Mouse (Mus musculus): ENCODE data around the gene Fam3a. TPM values are rescaled to one million over a fixed set of nuclear protein-coding genes. Genes with fewer than 3 reads are reported as not detected.
"Not testable (repeated sequence)": the region's sequence is repeated elsewhere in the genome, so short reads cannot be mapped to it uniquely, and the experiment has no call there.

Gene Fam3a
- total RNA-seq (2014; fragmentation: Nextera tagmentation): 8.8 and 21.1 TPM in 2 replicates
- 12.3 and 14.7 TPM in 2 replicates for total RNA-seq (2017)

- ATAC-seq (replicated peaks; ENCODE audit: poor library complexity, severe bottlenecking): peak; percentile 100
These were observed at the start of gene Fam3a, which contains the start of gene Ikbkg for GRCm38 (mm10) chrX:74392535-74393443. Fam3a (minus strand) TSS chrX:74393272. Ikbkg (plus strand) TSS chrX:74393290.

- ATAC-seq (replicated peaks; ENCODE audit: poor library complexity, severe bottlenecking): peak; percentile 22
These were observed 36.3 kb upstream of the Fam3a start for GRCm38 (mm10) chrX:74429290-74429821.

GRCm38 (mm10) chrX:74428826-74429276 is 35.8 kb upstream of the Fam3a start, which contains the start of gene G6pdx:
G6pdx (minus strand) TSS chrX:74429194.
- peak; percentile 62 for ATAC-seq (replicated peaks; ENCODE audit: poor library complexity, severe bottlenecking)

GRCm38 (mm10) chrX:74428146-74428825 is 35.2 kb upstream of the Fam3a start:
- no peak for ATAC-seq (replicated peaks; ENCODE audit: poor library complexity, severe bottlenecking)

GRCm38 (mm10) chrX:74427116-74427515 is 34.0 kb upstream of the Fam3a start:
- ATAC-seq (replicated peaks; ENCODE audit: poor library complexity, severe bottlenecking): no peak

- ATAC-seq (replicated peaks; ENCODE audit: poor library complexity, severe bottlenecking): peak; percentile 21
These were observed 33.2 kb upstream of the Fam3a start for GRCm38 (mm10) chrX:74426256-74426655.

- peak; percentile 13 for ATAC-seq (replicated peaks; ENCODE audit: poor library complexity, severe bottlenecking)
These were observed 32.1 kb upstream of the Fam3a start for GRCm38 (mm10) chrX:74425195-74425594.

- ATAC-seq (replicated peaks; ENCODE audit: poor library complexity, severe bottlenecking): no peak
These were observed 31.4 kb upstream of the Fam3a start for GRCm38 (mm10) chrX:74424443-74424842.

GRCm38 (mm10) chrX:74413377-74413776 is 20.3 kb upstream of the Fam3a start:
- peak; percentile 97 for ATAC-seq (replicated peaks; ENCODE audit: poor library complexity, severe bottlenecking)

GRCm38 (mm10) chrX:74408340-74408739 is 15.3 kb upstream of the Fam3a start:
- no peak for ATAC-seq (replicated peaks; ENCODE audit: poor library complexity, severe bottlenecking)

GRCm38 (mm10) chrX:74400136-74400535 is 7.1 kb upstream of the Fam3a start:
- ATAC-seq (replicated peaks; ENCODE audit: poor library complexity, severe bottlenecking): no peak

GRCm38 (mm10) chrX:74388153-74388552 is 4.9 kb downstream of the Fam3a start:
- no peak for ATAC-seq (replicated peaks; ENCODE audit: poor library complexity, severe bottlenecking)

- ATAC-seq (replicated peaks; ENCODE audit: poor library complexity, severe bottlenecking): no peak
These were observed 8.6 kb downstream of the Fam3a start for GRCm38 (mm10) chrX:74384451-74384850.

GRCm38 (mm10) chrX:74372888-74373549 is 20.1 kb downstream of the Fam3a start, which contains the start of the genes Ubl4a and Slc10a3:
Ubl4a (minus strand) TSS chrX:74373218.
Slc10a3 (minus strand) TSS chrX:74373349.
- ATAC-seq (replicated peaks; ENCODE audit: poor library complexity, severe bottlenecking): peak; percentile 95

- ATAC-seq (replicated peaks; ENCODE audit: poor library complexity, severe bottlenecking): peak; percentile 65
These were observed 24.7 kb downstream of the Fam3a start for GRCm38 (mm10) chrX:74368209-74368909.

- no peak for ATAC-seq (replicated peaks; ENCODE audit: poor library complexity, severe bottlenecking)
These were observed 25.6 kb downstream of the Fam3a start for GRCm38 (mm10) chrX:74367512-74367911.

GRCm38 (mm10) chrX:74359171-74359570 is 33.9 kb downstream of the Fam3a start:
- ATAC-seq (replicated peaks; ENCODE audit: poor library complexity, severe bottlenecking): no peak

GRCm38 (mm10) chrX:74357069-74357468 is 36.0 kb downstream of the Fam3a start:
- ATAC-seq (replicated peaks; ENCODE audit: poor library complexity, severe bottlenecking): not testable (repeated sequence)

GRCm38 (mm10) chrX:74353467-74353770 is 39.7 kb downstream of the Fam3a start, which contains the start of gene Lage3:
Lage3 (minus strand) TSS chrX:74353618.
- peak; percentile 100 for ATAC-seq (replicated peaks; ENCODE audit: poor library complexity, severe bottlenecking)

Data from granulocyte monocyte progenitor cell, adult 5-6 weeks (primary cell).